Mouse (Mus musculus): Measurements from ENCODE around the gene Ephb1. TPM values are rescaled to one million over a fixed set of nuclear protein-coding genes. Genes with fewer than 3 reads are reported as not detected.
A peak's percentile ranks its signal among the peaks of the same experiment; 100 is the strongest.

The Ephb1 gene
- polyA plus RNA-seq, 1 experiment from 2014 or later, result 18.8 TPM

- DNase-seq (ENCODE audit: low spot score, missing footprints), result no peak
- H3K36me3 ChIP-seq (ENCODE audit: control insufficient read depth, insufficient read depth, low read length), result no peaks in the 10 kb centered on the region
- H3K27me3 ChIP-seq (ENCODE audit: control insufficient read depth, insufficient read depth, low read length), result no peaks in the 10 kb centered on the region
- H3K4me1 ChIP-seq (ENCODE audit: control insufficient read depth, insufficient read depth, low read length), result peaks cover 3% of the 10 kb centered on the region; the same call in 1 of the 2 replicates
- H3K4me3 ChIP-seq (ENCODE audit: low read depth, low read length), result no peak overlapping the region
- H3K9ac ChIP-seq (ENCODE audit: low read length), result no peak overlapping the region
- H3K4me2 ChIP-seq, result no peak overlapping the region
- 89% methylated on average over 3 of the region's 3 CpGs for WGBS
- peaks cover 2% of the 10 kb centered on the region; the same call in 1 of the 2 replicates for H3K9me3 ChIP-seq (ENCODE audit: control insufficient read depth, low read length)
- H3K27ac ChIP-seq (ENCODE audit: low read depth, low read length), result no peak overlapping the region
- ATAC-seq (ENCODE audit: low FRiP score), result no peak
These were observed 66.1 kb downstream of the Ephb1 start for GRCm38 (mm10) chr9:102288356-102288755.

DNA sequence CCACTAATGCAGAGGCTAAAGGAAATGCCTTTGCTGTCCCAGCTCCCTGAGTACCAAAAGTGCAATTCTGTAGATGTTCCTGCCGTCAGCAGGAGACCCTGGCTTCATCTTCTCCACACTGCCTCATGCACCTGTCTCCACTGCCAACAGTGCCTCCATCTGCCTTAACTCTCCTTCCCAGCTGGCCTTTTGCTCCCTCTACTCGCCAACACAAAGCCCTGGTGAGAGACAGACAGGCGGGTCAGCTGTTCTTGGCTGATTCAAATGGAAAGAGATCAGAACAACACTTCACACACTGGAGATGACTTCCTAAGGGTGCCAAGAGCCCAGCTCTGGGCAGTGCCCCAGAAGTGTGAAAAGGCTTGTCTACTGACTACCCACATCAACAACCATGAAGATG, 78.6 kb downstream of the Ephb1 start:
- H3K4me1 ChIP-seq (ENCODE audit: control insufficient read depth, insufficient read depth, low read length), result no peaks in the 10 kb centered on the region
- no peaks in the 10 kb centered on the region for H3K36me3 ChIP-seq (ENCODE audit: control insufficient read depth, insufficient read depth, low read length)
- ATAC-seq (ENCODE audit: low FRiP score) (no peak), DNase-seq (ENCODE audit: low spot score, missing footprints) (no peak)
- H3K4me3 ChIP-seq (ENCODE audit: low read depth, low read length), result no peak overlapping the region
- H3K4me2 ChIP-seq, result no peak overlapping the region
- no peak overlapping the region for H3K9ac ChIP-seq (ENCODE audit: low read length)
- H3K27ac ChIP-seq (ENCODE audit: low read depth, low read length), result no peak overlapping the region
- H3K27me3 ChIP-seq (ENCODE audit: control insufficient read depth, insufficient read depth, low read length), result no peaks in the 10 kb centered on the region
- H3K9me3 ChIP-seq (ENCODE audit: control insufficient read depth, low read length), result no peaks in the 10 kb centered on the region
- 78% methylated on average over 3 of the region's 3 CpGs for WGBS

DNA sequence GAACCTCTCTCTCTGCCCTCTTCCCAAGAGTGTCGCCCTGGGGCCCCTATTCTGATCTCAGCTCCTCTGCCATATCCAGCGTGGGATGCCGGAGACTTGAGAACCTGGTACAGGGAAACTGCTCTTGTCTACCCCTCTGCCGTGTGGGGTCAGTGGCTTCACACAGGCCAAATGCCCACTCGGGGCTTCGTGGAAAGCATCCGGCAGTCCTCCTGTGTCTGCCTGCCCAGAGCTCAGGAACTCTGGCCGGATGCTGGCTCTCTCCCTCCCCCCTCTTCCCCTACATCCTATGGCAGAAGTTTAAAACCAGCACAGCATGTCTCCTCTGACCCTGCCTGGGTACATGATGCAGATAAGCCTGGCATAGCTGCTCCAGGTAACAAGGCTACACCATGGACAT, 80.5 kb downstream of the Ephb1 start:
- no peaks in the 10 kb centered on the region for H3K36me3 ChIP-seq (ENCODE audit: control insufficient read depth, insufficient read depth, low read length)
- DNase-seq (ENCODE audit: low spot score, missing footprints) (peak; percentile 76), ATAC-seq (ENCODE audit: low FRiP score) (no peak)
- no peak overlapping the region for H3K4me3 ChIP-seq (ENCODE audit: low read depth, low read length)
- 73% methylated on average over 8 of the region's 8 CpGs for WGBS
- no peaks in the 10 kb centered on the region for H3K9me3 ChIP-seq (ENCODE audit: control insufficient read depth, low read length)
- H3K4me2 ChIP-seq, result no peak overlapping the region
- H3K27me3 ChIP-seq (ENCODE audit: control insufficient read depth, insufficient read depth, low read length), result peaks cover 5% of the 10 kb centered on the region
- no peak overlapping the region for H3K27ac ChIP-seq (ENCODE audit: low read depth, low read length)
- H3K4me1 ChIP-seq (ENCODE audit: control insufficient read depth, insufficient read depth, low read length), result no peaks in the 10 kb centered on the region
- no peak overlapping the region for H3K9ac ChIP-seq (ENCODE audit: low read length)

- Histone ChIP-seq H3K27me3 (ENCODE audit: control insufficient read depth, insufficient read depth, low read length) (peaks cover 10% of the 10 kb centered on the region), H3K4me3 (ENCODE audit: low read depth, low read length) (no peak overlapping the region), H3K4me1 (ENCODE audit: control insufficient read depth, insufficient read depth, low read length) (peaks cover under 1% of the 10 kb centered on the region; the same call in 1 of the 2 replicates), H3K27ac (ENCODE audit: low read depth, low read length) (no peak overlapping the region), H3K4me2 (no peak overlapping the region), H3K36me3 (ENCODE audit: control insufficient read depth, insufficient read depth, low read length) (no peaks in the 10 kb centered on the region), H3K9ac (ENCODE audit: low read length) (no peak overlapping the region), H3K9me3 (ENCODE audit: control insufficient read depth, low read length) (no peaks in the 10 kb centered on the region)
- ATAC-seq (ENCODE audit: low FRiP score), result no peak
- WGBS, result 57% methylated on average over 6 of the region's 6 CpGs
- peak; percentile 57 for DNase-seq (ENCODE audit: low spot score, missing footprints)
These were observed 81.1 kb downstream of the Ephb1 start for GRCm38 (mm10) chr9:102273469-102273808.

GRCm38 (mm10) chr9:102272731-102273468, 81.6 kb downstream of the Ephb1 start:
- Histone ChIP-seq H3K9me3 (ENCODE audit: control insufficient read depth, low read length) (no peaks in the 10 kb centered on the region), H3K36me3 (ENCODE audit: control insufficient read depth, insufficient read depth, low read length) (no peaks in the 10 kb centered on the region), H3K4me1 (ENCODE audit: control insufficient read depth, insufficient read depth, low read length) (peaks cover 5% of the 10 kb centered on the region), H3K4me3 (ENCODE audit: low read depth, low read length) (no peak overlapping the region), H3K27ac (ENCODE audit: low read depth, low read length) (no peak overlapping the region), H3K4me2 (no peak overlapping the region), H3K27me3 (ENCODE audit: control insufficient read depth, insufficient read depth, low read length) (peaks cover 13% of the 10 kb centered on the region), H3K9ac (ENCODE audit: low read length) (no peak overlapping the region)
- ATAC-seq (ENCODE audit: low FRiP score) (no peak), DNase-seq (ENCODE audit: low spot score, missing footprints) (no peak)
- 62% methylated on average over 5 of the region's 5 CpGs for WGBS

- Histone ChIP-seq H3K4me1 (ENCODE audit: control insufficient read depth, insufficient read depth, low read length) (peaks cover 12% of the 10 kb centered on the region), H3K4me2 (no peak overlapping the region), H3K36me3 (ENCODE audit: control insufficient read depth, insufficient read depth, low read length) (no peaks in the 10 kb centered on the region), H3K9ac (ENCODE audit: low read length) (no peak overlapping the region), H3K4me3 (ENCODE audit: low read depth, low read length) (no peak overlapping the region), H3K27ac (ENCODE audit: low read depth, low read length) (no peak overlapping the region), H3K27me3 (ENCODE audit: control insufficient read depth, insufficient read depth, low read length) (peaks cover 17% of the 10 kb centered on the region), H3K9me3 (ENCODE audit: control insufficient read depth, low read length) (no peaks in the 10 kb centered on the region)
- no peak for DNase-seq (ENCODE audit: low spot score, missing footprints)
- ATAC-seq (ENCODE audit: low FRiP score), result no peak
- 93% methylated on average over 5 of the region's 5 CpGs for WGBS
These were observed 84.0 kb downstream of the Ephb1 start for GRCm38 (mm10) chr9:102270496-102270895.

DNA sequence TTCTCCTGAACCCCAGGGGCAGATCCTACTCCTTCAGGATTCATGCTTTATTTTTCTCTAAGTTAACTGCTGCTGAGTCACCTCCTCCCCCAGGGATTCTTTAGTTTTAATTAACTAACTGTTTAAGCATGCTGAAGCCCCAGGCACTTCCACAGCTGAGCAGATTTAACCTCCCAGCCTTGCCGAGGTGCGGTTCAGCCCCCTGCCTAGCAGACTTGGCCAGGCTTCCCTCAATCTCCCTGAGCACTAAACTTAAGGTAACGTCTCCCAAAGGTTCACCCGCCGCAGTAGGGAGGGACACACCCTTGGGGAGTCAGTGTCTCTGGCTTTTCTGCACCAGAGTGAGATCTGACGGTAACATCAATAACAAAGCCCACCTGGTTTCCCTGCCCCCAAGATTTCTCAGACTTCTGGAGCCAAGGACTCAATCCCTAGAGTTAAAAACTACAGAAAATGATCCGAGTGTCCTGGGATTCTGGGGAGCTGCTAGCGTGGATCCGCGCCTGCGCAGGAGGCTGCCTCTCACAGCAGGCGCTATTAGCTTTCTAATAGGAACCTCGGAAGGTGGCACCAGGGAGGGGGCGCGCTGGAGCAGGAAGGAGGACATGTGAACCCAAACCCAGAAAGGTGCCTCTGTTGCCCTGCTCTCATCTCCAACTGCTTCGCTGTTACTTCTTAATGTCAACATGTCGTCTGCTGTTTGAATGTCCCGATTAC, 87.0 kb downstream of the Ephb1 start:
- H3K27ac ChIP-seq (ENCODE audit: low read depth, low read length), result no peak overlapping the region
- WGBS, result 1% methylated on average over 18 of the region's 18 CpGs
- H3K9me3 ChIP-seq (ENCODE audit: control insufficient read depth, low read length), result no peaks in the 10 kb centered on the region
- H3K27me3 ChIP-seq (ENCODE audit: control insufficient read depth, insufficient read depth, low read length), result peaks cover 20% of the 10 kb centered on the region
- peak overlapping the region; percentile 18; the same call in 1 of the 2 replicates for H3K4me3 ChIP-seq (ENCODE audit: low read depth, low read length)
- H3K4me1 ChIP-seq (ENCODE audit: control insufficient read depth, insufficient read depth, low read length), result peaks cover 18% of the 10 kb centered on the region
- peak; percentile 22; the same call in 1 of the 2 replicates for ATAC-seq (ENCODE audit: low FRiP score)
- H3K9ac ChIP-seq (ENCODE audit: low read length), result 0 out of 2 replicates have a peak overlapping the region, but pooled peaks have one; percentile 33
- peak; percentile 93 for DNase-seq (ENCODE audit: low spot score, missing footprints)
- no peaks in the 10 kb centered on the region for H3K36me3 ChIP-seq (ENCODE audit: control insufficient read depth, insufficient read depth, low read length)
- peak overlapping the region; percentile 48 for H3K4me2 ChIP-seq

GRCm38 (mm10) chr9:102263760-102264159, 90.7 kb downstream of the Ephb1 start:
- H3K27ac ChIP-seq (ENCODE audit: low read depth, low read length), result no peak overlapping the region
- ATAC-seq (ENCODE audit: low FRiP score) (no peak), DNase-seq (ENCODE audit: low spot score, missing footprints) (no peak)
- H3K9ac ChIP-seq (ENCODE audit: low read length), result no peak overlapping the region
- no peak overlapping the region for H3K4me2 ChIP-seq
- no peaks in the 10 kb centered on the region for H3K9me3 ChIP-seq (ENCODE audit: control insufficient read depth, low read length)
- WGBS, result 53% methylated on average over 7 of the region's 7 CpGs
- no peaks in the 10 kb centered on the region for H3K36me3 ChIP-seq (ENCODE audit: control insufficient read depth, insufficient read depth, low read length)
- H3K27me3 ChIP-seq (ENCODE audit: control insufficient read depth, insufficient read depth, low read length), result peaks cover 25% of the 10 kb centered on the region
- no peak overlapping the region for H3K4me3 ChIP-seq (ENCODE audit: low read depth, low read length)
- peaks cover 34% of the 10 kb centered on the region for H3K4me1 ChIP-seq (ENCODE audit: control insufficient read depth, insufficient read depth, low read length)

GRCm38 (mm10) chr9:102262100-102262501, 92.4 kb downstream of the Ephb1 start:
- Histone ChIP-seq H3K4me3 (ENCODE audit: low read depth, low read length) (no peak overlapping the region), H3K27ac (ENCODE audit: low read depth, low read length) (peak overlapping the region; percentile 20; the same call in 1 of the 2 replicates), H3K9ac (ENCODE audit: low read length) (0 out of 2 replicates have a peak overlapping the region, but pooled peaks have one; percentile 9), H3K4me1 (ENCODE audit: control insufficient read depth, insufficient read depth, low read length) (peaks cover 23% of the 10 kb centered on the region), H3K9me3 (ENCODE audit: control insufficient read depth, low read length) (no peaks in the 10 kb centered on the region), H3K36me3 (ENCODE audit: control insufficient read depth, insufficient read depth, low read length) (no peaks in the 10 kb centered on the region), H3K4me2 (peak overlapping the region; percentile 10; the same call in 1 of the 2 replicates), H3K27me3 (ENCODE audit: control insufficient read depth, insufficient read depth, low read length) (peaks cover 17% of the 10 kb centered on the region)
- WGBS, result 7% methylated on average over 4 of the region's 4 CpGs
- ATAC-seq (ENCODE audit: low FRiP score) (peak; percentile 63), DNase-seq (ENCODE audit: low spot score, missing footprints) (peak; percentile 89)
